Mouse (Mus musculus): ENCODE measurements at regions not wholly inside any gene's neighbourhood (a gene's known extent, or its start where the extent isn't known, plus 50 kb on each side); places are given as distances from the start of the nearest gene placed in this dataset.
"Not testable (repeated sequence)": the region's sequence is repeated elsewhere in the genome, so short reads cannot be mapped to it uniquely, and the experiment has no call there.

- in situ Hi-C loops (cut with MboI, MseI) = no loop called here
Observed at GRCm38 (mm10) chr10:72298824-72299551, 355.7 kb upstream of the Zwint start.

GRCm38 (mm10) chr10:72309045-72309444 is 345.6 kb upstream of the Zwint start:
- in situ Hi-C loops (cut with MboI, MseI) = not testable (repeated sequence)

GRCm38 (mm10) chr10:72318308-72318707 is 336.3 kb upstream of the Zwint start:
- in situ Hi-C loops (cut with MboI, MseI) = no loop called here

GRCm38 (mm10) chr10:72320307-72320706 is 334.3 kb upstream of the Zwint start:
- in situ Hi-C loops (cut with MboI, MseI) = loop anchor here (10.0 kb wide), 1 partner anchor 56 kb away; no protein-coding TSS in a partner anchor

- in situ Hi-C loops (cut with MboI, MseI) = loop anchor here (10.0 kb wide), 1 partner anchor 62 kb away; no protein-coding TSS in a partner anchor
Observed at GRCm38 (mm10) chr10:72326624-72327023, 328.0 kb upstream of the Zwint start.

- in situ Hi-C loops (cut with MboI, MseI) = no loop called here
Observed at GRCm38 (mm10) chr10:72347253-72347652, 307.4 kb upstream of the Zwint start.

- in situ Hi-C loops (cut with MboI, MseI) = no loop called here
Observed at GRCm38 (mm10) chr10:72347949-72348663, 306.5 kb upstream of the Zwint start.

GRCm38 (mm10) chr10:72352810-72353209 is 301.8 kb upstream of the Zwint start:
- in situ Hi-C loops (cut with MboI, MseI) = loop anchor here (10.0 kb wide), 1 partner anchor 432 kb away; no protein-coding TSS in a partner anchor

GRCm38 (mm10) chr10:72353515-72353914 is 301.1 kb upstream of the Zwint start:
- in situ Hi-C loops (cut with MboI, MseI) = loop anchor here (10.0 kb wide), 1 partner anchor 431 kb away; no protein-coding TSS in a partner anchor

- in situ Hi-C loops (cut with MboI, MseI) = no loop called here
Observed at GRCm38 (mm10) chr10:72383351-72383750, 271.3 kb upstream of the Zwint start.

GRCm38 (mm10) chr10:72384826-72385225 is 269.8 kb upstream of the Zwint start:
- in situ Hi-C loops (cut with MboI, MseI) = no loop called here

- in situ Hi-C loops (cut with MboI, MseI) = no loop called here
Observed at GRCm38 (mm10) chr10:72391397-72391796, 263.2 kb upstream of the Zwint start.

GRCm38 (mm10) chr10:72393279-72394041 is 261.2 kb upstream of the Zwint start:
- in situ Hi-C loops (cut with MboI, MseI) = no loop called here

GRCm38 (mm10) chr10:72394367-72394766 is 260.3 kb upstream of the Zwint start:
- in situ Hi-C loops (cut with MboI, MseI) = no loop called here

- in situ Hi-C loops (cut with MboI, MseI) = no loop called here
Observed at GRCm38 (mm10) chr10:72403290-72403689, 251.4 kb upstream of the Zwint start.

- in situ Hi-C loops (cut with MboI, MseI) = no loop called here
Observed at GRCm38 (mm10) chr10:72410305-72410704, 244.3 kb upstream of the Zwint start.

- in situ Hi-C loops (cut with MboI, MseI) = no loop called here
Observed at GRCm38 (mm10) chr10:72411670-72412069, 243.0 kb upstream of the Zwint start.

GRCm38 (mm10) chr10:72454629-72455028 is 200.0 kb upstream of the Zwint start:
- in situ Hi-C loops (cut with MboI, MseI) = no loop called here

GRCm38 (mm10) chr10:72484315-72484714 is 170.3 kb upstream of the Zwint start:
- in situ Hi-C loops (cut with MboI, MseI) = no loop called here

GRCm38 (mm10) chr10:72532431-72532830 is 122.2 kb upstream of the Zwint start:
- in situ Hi-C loops (cut with MboI, MseI) = no loop called here

GRCm38 (mm10) chr10:72533427-72533826 is 121.2 kb upstream of the Zwint start:
- in situ Hi-C loops (cut with MboI, MseI) = no loop called here

- in situ Hi-C loops (cut with MboI, MseI) = no loop called here
Observed at GRCm38 (mm10) chr10:72533859-72534258, 120.8 kb upstream of the Zwint start.
